Mouse (Mus musculus) limb, embryonic 15.5 days (tissue): Measurements from ENCODE around the gene Shc2. TPM values are rescaled to one million over a fixed set of nuclear protein-coding genes. Genes with fewer than 3 reads are reported as not detected.

Experiments
- ATAC-seq: fragments of 200-750 bp; cut with Nextera tagmentation; 2 replicates; pipeline ENCODE4 v1.8.0; 2017; ENCODE audit warnings: low read depth, moderate TSS enrichment; ENCODE audit not compliant: insufficient number of reproducible peaks, low FRiP score, low TSS enrichment
- H3K27ac ChIP-seq: fragments of 300-500 bp; sonication (generic); 2 replicates; pipeline ENCODE4 v1.5.1; 2015; ENCODE audit warnings: moderate library complexity, mild to moderate bottlenecking, inconsistent platforms
- H3K27me3 ChIP-seq: fragments of 300-500 bp; sonication (generic); 2 replicates; pipeline ENCODE4 v1.6.1; 2015; ENCODE audit warnings: inconsistent platforms
- H3K36me3 ChIP-seq: fragments of 300-500 bp; sonication (generic); 2 replicates; pipeline ENCODE4 v1.6.1; 2015; ENCODE audit warnings: inconsistent platforms
- H3K4me1 ChIP-seq: fragments of 300-500 bp; sonication (generic); 2 replicates; pipeline ENCODE4 v1.6.1; 2015; ENCODE audit warnings: inconsistent platforms
- H3K4me2 ChIP-seq: fragments of 300-500 bp; sonication (generic); 2 replicates; pipeline ENCODE4 v1.6.1; 2015; ENCODE audit warnings: mild to moderate bottlenecking, inconsistent platforms
- H3K4me3 ChIP-seq: fragments of 300-500 bp; sonication (generic); 2 replicates; pipeline ENCODE4 v1.5.1; 2015; ENCODE audit warnings: mild to moderate bottlenecking, inconsistent platforms
- H3K9ac ChIP-seq: fragments of 300-500 bp; sonication (generic); 2 replicates; pipeline ENCODE4 v1.6.1; 2015; ENCODE audit warnings: inconsistent platforms
- H3K9me3 ChIP-seq: fragments of 300-500 bp; sonication (generic); 2 replicates; pipeline ENCODE4 v1.6.1; 2016; ENCODE audit warnings: inconsistent platforms
- WGBS: fragments of 180-500 bp; shearing (Covaris S2); methylation state at CpG from one replicate; pipeline ENCODE4 v1.1.7; 2015; 5-methylcytosine and 5-hydroxymethylcytosine counted together
- polyA plus RNA-seq: library from polyadenylated mRNA; unstranded; fragments of >200 nt; fragmentation: Nextera tagmentation; extraction: Ambion mirVana; gene quantifications from 2 replicates; pipeline ENCODE4 v1.2.1, GENCODE M21; 2015

The Shc2 gene
- polyA plus RNA-seq, 1 experiment from 2014 or later: 10.1 TPM

DNA sequence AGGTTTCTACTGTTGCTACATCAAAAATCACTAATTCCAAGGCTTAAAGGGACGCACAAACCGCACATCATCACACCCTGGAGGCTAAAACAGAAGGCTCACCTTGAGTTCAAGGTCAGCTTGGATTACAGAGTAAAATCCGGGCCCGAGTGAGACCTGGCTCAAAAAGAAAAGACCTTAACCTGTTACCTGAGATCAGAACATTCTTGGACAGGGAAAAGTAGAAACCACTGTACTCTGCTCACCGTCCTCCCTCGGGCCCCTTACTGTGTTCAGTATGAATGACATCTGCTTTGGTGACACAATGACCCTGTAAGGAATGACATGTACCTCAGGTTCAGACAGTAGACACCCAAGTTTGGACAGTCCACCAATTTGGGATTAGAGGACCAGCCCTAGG is 62.9 kb downstream of the Shc2 start:
- ATAC-seq: no peak
- H3K27ac ChIP-seq: no peak overlapping the region
- no peak overlapping the region for H3K4me2 ChIP-seq
- no peaks in the 10 kb centered on the region for H3K9me3 ChIP-seq
- H3K4me1 ChIP-seq: no peaks in the 10 kb centered on the region
- no peaks in the 10 kb centered on the region for H3K36me3 ChIP-seq
- no peak overlapping the region for H3K4me3 ChIP-seq
- no peak overlapping the region for H3K9ac ChIP-seq
- 85% methylated on average over 6 of the region's 6 CpGs for WGBS
- peaks cover 9% of the 10 kb centered on the region; the same call in 1 of the 2 replicates for H3K27me3 ChIP-seq

DNA sequence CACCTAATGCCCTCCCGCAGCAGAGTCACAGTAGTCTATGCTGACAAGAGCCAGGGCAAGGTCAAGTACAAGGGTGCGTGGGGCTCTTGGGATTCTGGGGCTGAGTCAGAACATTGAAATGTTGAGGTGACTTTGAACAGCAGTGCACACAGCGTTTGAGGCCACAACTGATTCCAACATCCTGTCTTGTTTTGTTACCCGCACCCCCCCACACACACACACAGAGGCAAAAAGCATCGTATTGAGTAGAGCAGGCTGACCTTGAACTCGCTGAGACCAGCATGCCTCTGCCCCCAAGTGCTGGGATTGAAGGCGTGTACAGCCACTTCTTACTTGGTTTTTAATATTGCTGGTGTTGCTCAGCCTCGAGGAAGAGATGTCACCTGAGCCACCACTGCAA is 63.4 kb downstream of the Shc2 start:
- no peak for ATAC-seq
- Histone ChIP-seq H3K9me3 (no peaks in the 10 kb centered on the region), H3K9ac (no peak overlapping the region)

DNA sequence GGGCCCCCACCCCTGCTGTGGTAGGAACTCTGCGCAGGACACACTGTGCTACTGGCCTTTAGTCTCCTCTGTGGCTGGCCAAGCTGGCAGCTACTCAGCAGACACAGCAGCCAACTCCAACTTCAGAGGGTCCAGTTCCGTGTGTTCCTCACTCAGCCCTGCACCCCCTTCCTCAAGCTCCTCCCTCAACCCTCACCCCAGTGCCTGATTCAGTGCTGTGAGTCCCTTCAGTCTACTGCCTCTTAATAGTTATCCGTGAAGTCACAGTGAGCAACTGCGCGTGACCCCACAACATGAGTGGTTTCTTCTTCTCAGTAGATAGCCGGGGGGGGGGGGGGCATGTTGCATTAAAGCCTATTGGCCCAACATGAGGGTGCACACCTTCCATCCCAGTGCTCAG is 64.1 kb downstream of the Shc2 start:
- Histone ChIP-seq H3K4me3 (no peak overlapping the region), H3K4me1 (no peaks in the 10 kb centered on the region), H3K27me3 (peaks cover 5% of the 10 kb centered on the region; the same call in 1 of the 2 replicates), H3K36me3 (no peaks in the 10 kb centered on the region), H3K9ac (no peak overlapping the region), H3K4me2 (no peak overlapping the region), H3K9me3 (no peaks in the 10 kb centered on the region), H3K27ac (no peak overlapping the region)
- WGBS: 83% methylated on average over 6 of the region's 6 CpGs
- no peak for ATAC-seq

More for the DNA sequence above, 63.4 kb downstream of the Shc2 start:
- Histone ChIP-seq H3K36me3 (no peaks in the 10 kb centered on the region), H3K27ac (no peak overlapping the region), H3K4me2 (no peak overlapping the region), H3K4me3 (no peak overlapping the region), H3K27me3 (peaks cover 9% of the 10 kb centered on the region; the same call in 1 of the 2 replicates), H3K4me1 (no peaks in the 10 kb centered on the region)
- 80% methylated on average over 8 of the region's 8 CpGs for WGBS

DNA sequence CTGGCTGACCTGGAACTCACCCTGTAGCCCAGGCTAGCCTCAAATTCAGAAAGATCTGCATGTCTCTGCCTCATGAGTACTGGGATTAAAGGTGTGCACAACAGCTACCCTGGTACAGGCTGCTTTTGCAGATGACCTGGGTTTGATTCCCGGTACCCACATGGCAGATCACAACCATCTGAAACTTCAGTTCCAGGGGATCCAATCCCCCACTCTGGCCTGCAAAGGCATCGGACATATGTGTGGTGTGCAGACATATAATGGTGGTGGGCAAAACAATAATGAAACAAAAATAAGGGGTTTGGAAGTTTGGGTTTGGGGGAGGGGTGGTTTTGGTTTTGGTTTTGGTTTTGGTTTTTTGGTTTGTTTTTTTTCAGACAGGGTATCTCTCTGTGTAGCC is 66.4 kb downstream of the Shc2 start:
- no peak overlapping the region for H3K4me2 ChIP-seq
- H3K27ac ChIP-seq: no peak overlapping the region
- no peaks in the 10 kb centered on the region for H3K36me3 ChIP-seq
- H3K27me3 ChIP-seq: no peaks in the 10 kb centered on the region
- no peaks in the 10 kb centered on the region for H3K4me1 ChIP-seq
- H3K9ac ChIP-seq: no peak overlapping the region
- H3K9me3 ChIP-seq: peaks cover 4% of the 10 kb centered on the region; the same call in 1 of the 2 replicates
- no peak overlapping the region for H3K4me3 ChIP-seq
- 85% methylated on average over 2 of the region's 2 CpGs for WGBS
- no peak for ATAC-seq

DNA sequence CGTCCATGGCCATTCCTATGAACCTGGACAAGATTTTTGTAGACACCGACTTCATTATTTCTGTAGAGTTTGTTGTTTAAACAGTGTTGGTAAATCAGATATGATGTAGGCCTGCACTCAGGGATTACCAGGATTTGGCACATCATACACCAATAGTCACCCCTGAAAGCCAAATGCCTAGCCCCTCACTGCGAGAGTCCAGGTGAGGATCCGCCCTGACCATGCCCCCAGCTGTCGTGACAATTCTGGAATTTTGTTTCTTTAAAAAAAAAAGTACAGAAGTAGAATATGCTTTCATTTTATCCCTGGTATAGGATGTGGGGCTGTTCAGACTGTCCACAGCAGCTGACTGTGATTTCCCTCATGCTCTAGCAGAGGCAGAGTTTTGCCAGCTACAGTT is 67.8 kb downstream of the Shc2 start:
- no peaks in the 10 kb centered on the region for H3K36me3 ChIP-seq
- ATAC-seq: no peak
- no peaks in the 10 kb centered on the region for H3K4me1 ChIP-seq
- no peak overlapping the region for H3K27ac ChIP-seq
- no peak overlapping the region for H3K9ac ChIP-seq
- peaks cover 4% of the 10 kb centered on the region; the same call in 1 of the 2 replicates for H3K9me3 ChIP-seq
- no peak overlapping the region for H3K4me3 ChIP-seq
- WGBS: 85% methylated on average over 5 of the region's 5 CpGs
- no peak overlapping the region for H3K4me2 ChIP-seq
- H3K27me3 ChIP-seq: no peaks in the 10 kb centered on the region

Other genes starting within 250 kb of the Shc2 start
- gene Vmn2r83, start 169.2 kb downstream of the Shc2 start, polyA plus RNA-seq: not detected in 2 replicates
- gene Plpp2, start 104.1 kb downstream of the Shc2 start, polyA plus RNA-seq: 25.5 and 28.3 TPM in 2 replicates
- 65.5 and 66.4 TPM in 2 replicates for gene Mier2, start 82.7 kb downstream of the Shc2 start, polyA plus RNA-seq
- gene Theg, start 50.6 kb downstream of the Shc2 start, polyA plus RNA-seq: not detected in 2 replicates
- gene C2cd4c, start 23.9 kb downstream of the Shc2 start, polyA plus RNA-seq: not detected in 2 replicates
- gene Odf3l2, start 7.8 kb upstream of the Shc2 start, polyA plus RNA-seq: 0.12 TPM in 1 of 2 replicates, not detected in the other
- 5.4 and 5.8 TPM in 2 replicates for gene Madcam1, start 26.6 kb upstream of the Shc2 start, polyA plus RNA-seq
- gene Tpgs1, start 31.5 kb upstream of the Shc2 start, polyA plus RNA-seq: 54.6 and 58.9 TPM in 2 replicates
- gene Cdc34, start 44.3 kb upstream of the Shc2 start, polyA plus RNA-seq: 100 and 110 TPM in 2 replicates
- 0.86 and 1.3 TPM in 2 replicates for gene Gzmm, start 51.1 kb upstream of the Shc2 start, polyA plus RNA-seq
- 910 and 960 TPM in 2 replicates for gene Bsg, start 66.6 kb upstream of the Shc2 start, polyA plus RNA-seq
- 0.08 TPM in 1 of 2 replicates, not detected in the other for gene Hcn2, start 78.7 kb upstream of the Shc2 start, polyA plus RNA-seq
- gene Polrmt, start 108.7 kb upstream of the Shc2 start, polyA plus RNA-seq: 35.8 and 41.5 TPM in 2 replicates
- 0.95 and 2.2 TPM in 2 replicates for gene Fgf22, start 117.2 kb upstream of the Shc2 start, polyA plus RNA-seq
- 93.2 and 104 TPM in 2 replicates for gene Rnf126, start 129.0 kb upstream of the Shc2 start, polyA plus RNA-seq
- 21.2 and 22.2 TPM in 2 replicates for gene Fstl3, start 139.4 kb upstream of the Shc2 start, polyA plus RNA-seq
- gene Prss57, start 153.0 kb upstream of the Shc2 start, polyA plus RNA-seq: 0.10 and 0.12 TPM in 2 replicates
- 79.9 and 84.8 TPM in 2 replicates for gene Palm, start 155.7 kb upstream of the Shc2 start, polyA plus RNA-seq
- gene Misp, start 183.1 kb upstream of the Shc2 start, polyA plus RNA-seq: 0.56 and 1.6 TPM in 2 replicates
- 301 and 303 TPM in 2 replicates for gene Ptbp1, start 216.5 kb upstream of the Shc2 start, polyA plus RNA-seq
- gene Prtn3, start 236.6 kb upstream of the Shc2 start, polyA plus RNA-seq: 3.7 and 5.1 TPM in 2 replicates
- 53.0 and 60.1 TPM in 2 replicates for gene Plppr3, start 236.7 kb upstream of the Shc2 start, polyA plus RNA-seq
- gene Elane, start 248.3 kb upstream of the Shc2 start, polyA plus RNA-seq: 0.36 and 0.40 TPM in 2 replicates